Mouse (Mus musculus) CD4-positive naive resting alpha-beta T cell, adult 57 days (primary cell): ENCODE measurements around the gene Zfp975. TPM values are rescaled to one million over a fixed set of nuclear protein-coding genes. Genes with fewer than 3 reads are reported as not detected.

Experiments
- total RNA-seq: library from RNA; stranded (reverse); gene quantifications from one replicate; pipeline ENCODE4 v1.2.4, GENCODE M21; 2023

The Zfp975 gene
- total RNA-seq: 2.2 TPM

DNA sequence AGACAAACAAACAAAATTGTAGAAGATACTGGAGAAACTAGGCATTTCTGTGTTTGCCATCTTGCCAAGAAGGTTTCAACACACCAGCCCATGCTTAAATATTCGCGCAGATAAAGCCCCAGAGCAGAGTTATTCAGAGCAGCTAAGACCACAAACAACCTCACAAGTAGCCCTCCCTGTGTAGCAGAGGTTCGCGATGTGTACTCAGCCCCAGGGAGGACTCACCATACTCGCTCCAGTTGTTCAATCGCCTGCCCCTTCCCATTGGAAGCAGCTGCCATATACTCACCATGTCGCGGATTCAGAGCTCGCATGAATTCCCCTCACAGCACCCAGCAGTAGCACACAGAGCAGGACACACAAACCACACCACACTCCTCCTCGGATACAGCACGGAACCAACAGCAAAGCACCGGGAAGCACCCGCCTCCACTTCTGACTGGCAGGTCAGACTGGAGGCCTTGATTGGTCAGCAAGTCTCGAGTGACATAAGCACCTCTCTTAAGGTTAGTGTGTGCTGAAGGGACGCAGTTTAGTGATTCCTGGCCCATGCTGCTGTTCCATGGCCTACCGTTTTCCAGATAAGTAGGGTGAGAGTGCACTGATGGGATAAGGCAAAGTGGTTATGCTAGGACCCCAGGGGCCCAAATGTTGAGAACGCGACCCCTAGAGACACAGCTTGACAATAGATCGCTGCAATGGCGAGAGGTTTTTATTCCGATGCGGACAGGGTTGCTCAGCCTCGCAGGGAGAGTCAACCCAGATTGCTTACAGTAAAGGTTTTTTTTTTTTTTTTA lies at the start of gene Zfp975:
Gene Zfp975, minus strand, starts transcription at position 381 of the 797 bp plus-strand sequence.

DNA sequence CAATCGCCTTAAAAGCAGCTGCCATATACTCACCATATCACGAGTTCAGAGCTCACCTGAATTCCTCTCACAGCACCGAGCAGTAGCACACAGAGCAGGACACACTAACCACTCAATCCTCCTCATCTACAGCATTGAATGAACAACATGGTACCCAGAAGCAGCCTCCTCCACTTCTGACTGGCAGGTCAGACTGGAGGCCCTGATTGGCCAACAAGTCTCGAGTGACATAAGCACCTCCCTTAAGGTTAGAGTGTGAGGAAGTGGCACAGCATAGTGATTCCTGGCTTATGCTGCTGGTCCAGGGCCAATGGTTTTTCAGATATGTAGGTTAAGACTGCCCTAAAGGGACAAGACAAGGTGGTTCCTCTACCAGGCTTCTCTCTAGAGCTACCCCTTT lies 34.4 kb upstream of the Zfp975 start, which contains the start of gene Gm17067:
Gene Gm17067, minus strand, starts transcription at position 101 of the 400 bp plus-strand sequence.

GRCm38 (mm10) chr7:42642152-42643115 lies 50.1 kb downstream of the Zfp975 start, which contains the start of gene Zfp976:
Zfp976 (minus strand) TSS chr7:42642588.

Other genes with a start within 250 kb of the Zfp975 start
- gene 4933421I07Rik, start 244.6 kb downstream of the Zfp975 start, total RNA-seq: not detected
- gene Zfp141, start 187.0 kb downstream of the Zfp975 start, total RNA-seq: 33.1 TPM
- gene Gm21028, start 114.2 kb downstream of the Zfp975 start, total RNA-seq: not detected
- gene Zfp977, start 100.2 kb downstream of the Zfp975 start, total RNA-seq: 0.41 TPM
- gene Zfp976, start 50.2 kb downstream of the Zfp975 start, total RNA-seq: 0.35 TPM
- not detected for gene Gm17067, start 34.3 kb upstream of the Zfp975 start, total RNA-seq
- not detected for gene Vmn2r62, start 100.8 kb upstream of the Zfp975 start, total RNA-seq
- not detected for gene Gm2381, start 174.5 kb upstream of the Zfp975 start, total RNA-seq
- gene Vmn2r63, start 241.1 kb upstream of the Zfp975 start, total RNA-seq: not detected